Mouse (Mus musculus) urinary bladder, adult 18-20 months (tissue): ENCODE data around the gene Slc36a4.

Experiments used
- DNase-seq, 2 experiments: peaks; one replicate each; pipeline ENCODE4 v3.0.0; 2022; ENCODE audit warnings: low spot score in 2 of 2, mixed read lengths in 2 of 2

The Slc36a4 gene

DNA sequence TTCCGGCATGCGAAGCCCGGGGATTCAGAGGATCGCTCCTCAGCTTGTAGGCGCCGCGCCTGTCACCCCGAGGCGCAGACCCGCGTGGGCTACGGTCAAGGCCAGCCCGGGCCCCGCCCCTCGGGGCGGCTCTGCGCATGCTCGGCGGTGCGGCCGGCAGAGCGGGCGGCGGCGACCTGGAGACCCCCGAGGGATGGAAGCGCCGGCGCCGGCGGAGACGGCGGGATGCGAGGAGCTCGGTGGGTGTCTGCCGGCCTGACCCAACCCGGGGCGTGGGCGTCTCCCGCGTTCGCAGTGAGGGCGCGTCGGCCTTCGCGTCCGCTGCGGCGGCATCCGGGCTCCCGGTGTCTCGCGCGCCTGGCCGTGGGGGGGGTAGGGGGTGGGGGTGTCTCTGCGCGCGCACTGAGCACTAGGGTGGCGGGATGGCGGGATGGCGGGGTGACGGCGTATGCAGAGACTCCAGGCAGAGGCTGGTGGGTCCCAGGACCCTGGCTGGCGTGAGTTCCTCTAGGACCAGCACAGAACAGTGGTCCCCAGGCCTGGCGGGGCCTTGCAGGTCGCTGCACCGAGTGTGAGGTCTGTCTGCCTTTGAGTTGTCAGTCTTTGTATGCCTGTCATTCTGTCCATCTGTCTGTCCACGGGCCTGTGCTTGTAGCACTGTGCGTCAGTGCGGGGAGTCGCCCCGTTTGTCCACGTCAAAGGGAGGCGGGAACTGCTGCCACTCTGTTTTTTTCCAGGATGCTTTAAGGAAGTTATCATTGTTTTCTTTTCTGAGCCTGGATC lies at the start of gene Slc36a4:
Gene Slc36a4, plus strand, starts transcription at position 140 of the 783 bp plus-strand sequence.
- peak; percentile 70 to 73 for DNase-seq

DNA sequence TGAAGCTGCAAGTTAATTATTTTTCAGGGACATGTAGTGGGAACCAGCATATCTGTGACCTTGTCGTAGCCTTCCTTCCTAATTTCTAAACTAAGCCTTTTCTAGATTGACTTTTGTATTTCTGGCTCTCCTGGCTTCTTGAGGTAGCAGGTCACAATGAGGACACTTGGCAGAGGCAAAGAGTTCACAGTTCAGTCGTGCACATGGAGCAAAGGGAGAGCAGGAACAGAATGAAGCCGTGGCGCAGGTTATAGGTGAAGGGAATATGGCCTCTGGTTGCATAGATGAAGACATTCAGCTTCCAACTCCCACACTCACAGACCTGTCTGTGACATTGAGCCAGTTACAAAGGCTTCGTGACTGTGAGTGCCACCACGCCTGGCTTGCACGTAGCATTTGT lies 44.9 kb upstream of the Slc36a4 start:
- DNase-seq = no peak

DNA sequence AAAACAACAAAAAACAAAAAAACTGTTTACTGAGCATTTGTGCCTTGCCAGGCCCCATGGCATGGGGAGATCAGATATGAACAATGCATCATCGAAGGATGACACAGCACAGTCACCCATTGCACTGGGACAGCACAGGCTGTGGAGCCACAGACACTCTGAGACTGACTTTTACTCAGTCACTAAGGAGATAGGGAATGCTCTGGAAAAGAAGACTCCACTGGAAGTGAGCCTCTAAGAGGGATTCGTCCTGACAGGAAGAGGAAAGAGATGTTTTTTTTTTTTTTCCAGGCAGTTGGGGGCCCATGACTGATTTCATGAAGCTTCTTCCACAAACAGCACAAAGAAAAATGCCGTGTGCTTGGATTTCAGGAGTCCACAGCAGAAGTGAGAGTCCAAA lies 40.1 kb upstream of the Slc36a4 start:
- no peak for DNase-seq

DNA sequence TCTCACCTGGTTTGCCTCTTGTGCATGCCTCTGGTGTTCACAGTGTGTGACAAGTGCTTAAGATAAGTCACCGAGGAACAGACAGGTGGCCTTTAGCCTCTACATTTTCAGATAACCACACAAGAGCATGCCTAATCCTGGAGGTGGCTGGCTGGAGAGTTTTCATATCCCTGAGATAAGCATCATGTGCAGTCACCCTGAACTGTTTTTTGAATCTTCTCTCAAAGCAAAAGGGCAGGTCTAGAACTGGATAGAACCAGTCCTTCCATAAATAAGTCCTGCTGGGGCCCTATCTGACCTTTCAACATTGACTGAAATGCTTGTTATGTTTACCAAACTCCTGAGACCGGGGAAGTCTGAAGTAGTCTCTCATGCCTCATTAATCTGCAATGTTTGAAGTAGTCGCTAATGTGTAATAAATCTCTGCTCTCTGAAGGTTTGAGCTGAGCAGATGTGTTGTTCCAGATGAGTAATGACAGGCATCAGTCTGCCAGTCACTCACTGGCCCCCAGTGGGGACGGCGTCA lies 39.5 kb upstream of the Slc36a4 start:
- peak in 1 of 2 experiments; percentile 17 for DNase-seq

DNA sequence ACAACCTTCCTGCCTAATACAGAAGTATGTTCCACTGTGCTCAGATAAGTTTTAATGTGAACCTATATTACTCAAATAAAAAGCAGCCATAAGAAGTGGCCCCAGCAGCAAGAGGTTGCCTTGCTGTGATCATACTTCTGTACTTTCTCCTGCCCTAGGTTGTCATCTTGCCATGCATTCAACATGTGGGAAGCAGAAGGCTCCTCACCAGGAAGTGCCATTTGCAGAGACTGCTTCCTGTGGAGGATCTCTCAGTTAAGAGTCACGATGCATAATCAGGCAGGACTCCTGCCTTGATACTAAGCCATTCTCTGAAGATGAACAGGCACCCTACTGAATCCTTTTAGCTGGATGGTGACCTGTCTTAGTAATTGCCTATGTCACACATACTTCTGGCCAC lies 37.3 kb upstream of the Slc36a4 start:
- no peak for DNase-seq

DNA sequence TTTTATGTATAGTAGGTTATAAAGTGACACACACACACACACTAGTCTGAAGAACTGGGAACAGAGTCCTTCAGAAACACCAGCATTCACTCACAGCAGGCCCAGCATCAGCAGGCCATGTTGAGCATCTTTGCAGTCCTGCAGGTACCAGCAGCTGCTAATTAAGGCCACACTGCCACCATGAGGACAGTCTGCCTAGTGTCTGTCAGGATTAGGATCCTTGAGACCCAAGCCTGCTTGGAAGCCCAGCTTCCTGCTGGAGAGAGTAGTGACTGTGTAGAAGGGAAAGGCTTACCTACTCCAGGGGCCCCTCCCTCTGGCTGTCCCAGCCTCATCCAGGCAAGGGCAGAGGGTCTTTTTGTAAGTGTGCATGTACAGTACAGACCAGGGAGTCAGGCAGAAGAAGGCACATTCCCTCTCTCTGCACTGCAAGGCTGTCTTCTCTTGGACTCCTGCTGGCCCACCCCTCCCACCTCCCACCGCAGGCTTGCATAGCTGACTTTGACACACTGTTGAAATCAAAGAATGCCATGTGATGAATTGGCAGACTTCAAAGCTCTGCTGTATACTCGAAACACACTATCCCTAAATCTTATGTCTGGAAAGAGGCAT lies 27.6 kb upstream of the Slc36a4 start:
- peak; percentile 54 to 60 for DNase-seq

DNA sequence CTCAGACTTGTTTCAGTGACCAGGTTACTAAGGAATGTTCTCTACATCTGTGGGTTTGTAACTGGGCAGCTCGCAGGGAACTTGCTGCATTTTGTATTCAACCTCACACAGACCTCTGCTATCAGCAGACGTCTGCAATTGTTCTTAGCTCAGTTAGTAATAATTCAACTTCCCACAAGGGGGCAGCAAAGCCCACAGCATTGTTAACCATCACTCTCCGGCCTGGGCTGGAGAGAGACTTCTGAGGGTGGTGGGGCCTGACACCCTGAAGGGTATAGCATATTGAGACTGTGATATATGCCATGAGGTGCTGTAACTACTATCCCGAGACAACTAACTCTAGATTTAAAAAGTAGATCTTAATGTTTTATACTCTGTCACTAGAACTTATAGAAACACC lies 24.3 kb upstream of the Slc36a4 start:
- DNase-seq = peak; percentile 40 to 43

DNA sequence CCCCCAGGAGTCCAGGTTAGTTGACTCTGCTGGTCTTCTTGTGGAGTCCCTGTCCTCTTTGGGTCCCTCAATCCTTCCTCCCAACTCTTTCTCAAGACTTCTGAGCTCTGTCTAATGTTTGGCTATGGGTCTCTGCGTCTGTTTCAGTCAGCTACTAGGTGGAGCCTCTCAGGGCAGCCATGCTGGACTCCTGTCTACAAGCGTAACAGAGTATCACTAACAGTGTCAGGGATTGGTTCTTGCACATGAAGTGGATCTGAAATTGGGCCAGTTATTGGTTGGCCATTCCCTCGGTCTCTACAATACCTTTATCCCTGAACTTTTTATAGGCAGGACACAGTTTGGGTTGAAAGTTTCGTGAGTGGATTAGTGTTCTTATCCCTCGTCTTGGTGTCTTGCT lies 22.2 kb upstream of the Slc36a4 start:
- DNase-seq = no peak

DNA sequence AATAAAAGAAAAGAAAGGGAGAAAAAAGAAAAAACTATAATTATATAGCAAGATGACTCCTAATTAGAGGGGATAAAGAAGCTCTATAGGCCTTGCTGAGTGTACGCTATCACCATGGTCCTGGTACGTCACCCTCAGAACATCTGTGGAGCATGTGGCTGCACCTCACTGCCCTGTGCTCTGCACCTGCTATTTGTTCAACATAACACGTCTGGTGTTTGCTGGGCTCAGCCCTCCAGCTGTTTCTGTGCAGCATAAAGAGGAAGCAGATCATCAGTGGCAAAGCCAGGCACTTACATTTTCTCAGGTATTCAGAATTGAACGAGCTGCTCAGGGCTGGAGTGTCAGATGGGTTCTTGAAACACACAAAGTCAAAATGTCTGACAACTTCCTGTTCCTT lies 15.7 kb upstream of the Slc36a4 start:
- no peak for DNase-seq

DNA sequence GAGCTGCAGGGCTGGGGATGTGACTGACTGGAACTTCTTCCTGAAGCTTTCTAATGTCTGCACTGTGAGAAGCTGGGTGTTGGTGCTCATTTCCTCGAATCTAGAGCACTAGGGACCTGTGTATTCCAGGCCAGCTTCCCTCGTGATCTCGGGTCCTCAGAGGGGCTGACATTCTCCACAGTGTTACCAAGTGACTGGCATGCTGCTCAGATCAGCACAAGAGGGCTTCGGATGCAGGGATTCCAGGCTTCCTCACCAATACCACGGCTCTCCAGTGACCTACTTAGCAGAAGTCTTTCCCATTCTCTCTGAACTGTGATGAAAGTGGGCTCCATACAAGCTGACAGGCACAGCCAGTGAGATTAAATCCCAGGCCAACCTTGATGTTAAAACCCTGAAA lies 14.5 kb upstream of the Slc36a4 start:
- DNase-seq = no peak

DNA sequence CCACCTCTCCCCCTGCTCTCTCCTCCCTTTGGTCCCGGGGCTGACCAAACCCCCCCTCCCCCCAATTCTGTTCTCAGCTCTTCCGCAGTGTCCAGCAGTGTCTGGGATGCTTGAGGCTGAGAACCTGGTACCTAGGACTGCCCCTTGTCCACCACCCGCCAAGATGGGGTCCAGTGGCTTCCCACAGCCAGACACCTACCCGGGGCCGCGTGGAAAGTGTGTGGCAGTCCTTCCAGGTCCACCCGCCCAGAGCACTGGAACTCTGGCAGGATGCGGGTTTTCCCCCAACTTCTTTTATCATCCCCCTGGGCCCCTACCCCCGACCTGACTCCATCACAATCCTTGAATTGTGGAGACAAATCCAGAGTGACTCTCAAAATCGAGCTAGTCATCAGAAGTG lies 3.8 kb upstream of the Slc36a4 start:
- no peak for DNase-seq

DNA sequence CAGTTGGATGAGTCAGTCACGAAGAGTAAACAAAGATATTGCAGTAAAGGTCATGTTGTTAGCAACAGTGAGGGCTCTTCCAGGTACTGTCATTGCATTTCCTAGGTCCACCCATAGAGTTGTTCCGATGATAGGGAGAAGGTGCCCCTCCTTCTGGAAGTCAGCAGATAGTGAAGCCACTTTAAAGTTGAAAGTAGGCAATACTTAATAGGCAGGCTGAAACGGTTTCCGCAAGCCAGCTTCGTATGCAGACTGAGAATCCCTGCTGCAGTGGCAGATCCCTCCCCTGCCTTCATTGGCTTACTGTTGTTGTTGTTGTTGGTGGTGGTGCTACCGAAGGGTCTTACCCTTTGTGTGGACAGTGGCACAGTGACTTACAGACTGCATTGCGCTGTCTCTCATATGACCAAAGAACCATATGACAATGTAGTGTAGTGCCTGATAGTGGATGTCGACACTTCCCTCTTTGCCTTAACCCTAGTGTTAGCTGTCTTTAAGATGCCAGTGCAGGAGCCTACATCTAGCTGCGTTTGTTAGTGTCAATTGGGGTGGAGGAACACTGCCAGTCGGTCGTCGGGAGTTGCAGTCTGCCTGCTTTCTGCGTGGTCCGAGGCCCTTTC lies 449 bp upstream of the Slc36a4 start:
- DNase-seq = no peak

DNA sequence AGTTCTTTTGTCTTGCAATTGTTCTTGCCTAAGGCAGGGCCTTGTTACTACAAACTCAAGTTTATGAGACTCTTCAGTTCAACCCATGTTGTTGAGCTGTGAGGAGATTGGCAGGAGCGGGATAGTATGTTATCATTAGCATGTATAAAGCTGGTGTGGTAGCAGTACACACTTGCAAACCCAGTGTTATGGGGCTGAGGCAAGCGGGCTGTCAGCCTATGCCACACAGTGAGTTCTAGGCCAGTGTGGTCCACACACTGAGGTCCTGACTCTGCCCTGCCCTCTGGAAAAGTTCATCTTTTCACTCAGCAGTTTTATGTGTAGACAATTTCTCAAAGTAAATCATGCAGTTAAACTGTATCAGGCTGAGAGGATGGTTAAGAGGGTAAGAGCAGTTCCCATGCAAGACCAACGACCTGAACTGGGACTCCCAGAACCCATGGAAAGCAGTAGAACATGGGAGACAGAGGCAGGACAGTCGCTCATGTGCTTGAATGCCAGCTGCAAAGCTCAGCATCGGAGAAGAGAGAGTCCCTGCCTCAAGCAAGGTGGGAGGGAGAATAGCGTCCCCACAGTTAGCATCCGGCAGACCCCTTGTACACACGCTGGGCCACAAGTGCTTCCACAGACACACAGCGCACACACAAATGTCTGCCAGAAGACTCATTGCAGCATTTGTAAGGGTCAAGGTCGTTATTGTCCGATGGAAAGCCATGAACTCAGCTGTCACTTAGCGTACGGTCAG lies 1.5 kb downstream of the Slc36a4 start:
- DNase-seq = no peak

DNA sequence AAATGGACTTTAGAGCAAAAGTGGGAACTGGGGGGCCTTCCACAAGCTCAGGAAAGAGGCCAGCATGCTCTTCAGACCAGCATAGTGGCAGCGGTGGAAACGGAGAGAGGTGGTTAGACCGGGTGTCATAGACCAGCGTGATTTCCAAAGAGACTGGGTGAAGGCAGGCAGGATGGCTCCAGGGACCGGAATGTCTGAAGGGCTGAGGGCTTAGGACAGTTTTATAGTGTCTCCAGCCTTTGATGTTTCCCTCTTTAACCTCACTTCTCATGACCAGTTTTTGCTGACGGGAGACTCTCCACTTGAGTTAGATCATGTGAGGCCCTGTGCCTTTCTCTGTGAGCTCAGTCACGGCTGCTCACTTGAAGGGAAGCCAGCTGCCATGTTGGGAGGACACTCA lies 2.1 kb downstream of the Slc36a4 start:
- no peak for DNase-seq

DNA sequence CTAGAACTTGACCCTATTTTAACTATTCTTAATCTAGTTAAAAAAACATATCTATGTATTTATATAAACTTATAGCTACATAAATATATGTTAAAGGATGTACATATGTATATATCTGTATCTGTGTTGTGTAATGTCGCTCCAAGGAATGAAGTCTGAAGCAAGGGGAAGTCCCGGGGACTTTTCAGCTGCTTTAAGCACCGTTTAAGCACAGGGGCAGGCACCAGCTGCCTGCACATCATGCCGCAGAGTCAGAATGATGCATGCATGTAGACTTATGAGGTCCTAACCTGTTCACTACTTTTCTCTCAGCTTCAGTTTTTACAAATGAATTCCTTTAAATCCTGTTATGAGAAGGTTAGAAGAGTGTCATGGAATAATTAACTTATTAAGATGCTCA lies 5.3 kb downstream of the Slc36a4 start:
- DNase-seq = no peak

DNA sequence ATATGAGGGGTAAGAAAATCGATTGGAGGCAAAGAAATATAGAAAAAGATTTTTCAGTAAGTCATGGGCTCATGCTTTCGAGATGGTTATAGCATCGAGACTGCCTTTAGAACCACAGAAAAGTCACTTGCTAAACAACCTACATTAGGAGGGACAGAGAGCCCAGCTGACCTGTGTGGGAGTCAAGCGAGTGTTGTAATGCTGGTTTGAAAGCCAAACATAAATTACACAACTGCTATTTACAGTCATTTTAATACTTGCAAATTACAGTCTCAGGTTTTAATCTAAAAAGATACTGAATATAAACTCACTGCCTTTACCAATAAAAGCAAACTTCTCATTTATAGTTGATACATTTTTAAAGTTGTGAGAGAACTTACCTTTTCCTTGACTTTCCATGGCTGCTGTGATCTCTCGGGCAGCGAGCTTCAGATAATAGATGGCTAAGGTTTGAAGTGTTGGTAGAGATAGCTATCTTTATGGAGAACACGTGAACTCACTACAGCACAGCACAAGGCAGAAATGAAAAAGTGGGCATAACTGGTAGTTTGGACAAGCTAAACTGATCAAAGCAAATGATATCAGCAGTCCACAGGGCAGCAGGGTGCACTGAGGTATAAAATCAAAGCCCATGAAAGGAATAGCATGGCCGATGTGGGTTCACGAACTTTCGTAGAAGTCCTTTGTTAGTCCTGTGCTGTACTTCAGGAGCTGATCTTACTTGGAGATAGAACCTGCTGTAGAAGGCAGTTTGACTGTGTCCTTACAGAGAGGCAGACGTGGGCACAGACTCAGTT lies 5.9 kb downstream of the Slc36a4 start:
- DNase-seq = no peak

DNA sequence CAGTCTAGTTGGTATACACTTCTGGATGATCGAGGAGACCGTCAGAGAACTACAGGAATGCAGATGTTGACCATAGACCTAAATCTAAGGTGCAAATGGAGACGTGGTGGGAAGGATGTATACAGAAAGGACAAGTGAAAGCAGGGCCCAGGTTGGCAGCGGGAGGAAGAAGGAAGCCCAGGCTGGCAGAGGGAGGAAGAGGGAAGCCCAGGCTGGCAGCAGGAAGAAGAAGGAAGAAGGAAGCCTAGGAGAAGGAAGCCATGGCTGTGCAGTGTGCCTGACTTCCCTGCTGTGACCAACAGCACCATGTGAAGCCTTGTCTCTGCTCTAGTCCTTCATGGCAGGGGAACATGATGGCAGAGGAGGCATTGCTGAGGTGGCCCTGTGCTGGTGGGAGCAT lies 7.8 kb downstream of the Slc36a4 start:
- DNase-seq = no peak

DNA sequence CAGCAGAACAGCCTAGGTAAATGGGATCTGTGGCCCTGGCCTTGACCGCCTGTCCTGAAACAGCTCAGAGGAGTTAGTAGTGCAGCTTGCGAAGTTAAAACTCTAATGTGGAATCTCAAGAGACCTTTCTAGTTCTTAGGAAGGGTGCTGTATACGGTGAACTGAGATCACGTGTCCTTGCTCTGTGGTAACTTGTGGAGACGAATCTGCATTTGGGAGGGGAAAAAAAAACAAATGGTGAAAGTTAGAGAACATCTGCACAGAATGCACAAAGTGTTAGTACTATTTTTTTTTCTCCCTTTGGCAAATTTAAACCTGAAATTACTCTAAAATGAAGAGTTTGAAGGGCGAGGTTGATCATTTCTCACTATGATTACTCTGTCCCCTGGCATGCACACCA lies 8.8 kb downstream of the Slc36a4 start:
- DNase-seq = no peak

DNA sequence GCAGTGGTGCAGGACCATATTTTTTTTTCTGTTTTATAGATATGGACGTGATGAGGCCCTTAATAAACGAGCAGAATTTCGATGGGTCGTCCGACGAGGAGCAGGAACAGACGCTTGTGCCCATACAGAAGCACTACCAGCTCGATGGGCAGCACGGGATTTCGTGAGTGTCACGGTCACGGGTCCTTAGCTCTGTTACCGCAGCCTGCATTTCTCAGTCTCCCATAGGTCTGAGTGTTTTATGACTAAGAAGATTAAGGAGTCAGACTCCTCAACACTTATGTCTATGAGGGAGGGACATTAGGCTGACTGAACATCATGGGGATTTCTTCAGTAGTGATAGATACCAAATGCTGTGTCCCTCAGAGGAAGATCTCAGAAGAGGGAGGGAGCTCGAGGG lies 10.1 kb downstream of the Slc36a4 start:
- DNase-seq = no peak

DNA sequence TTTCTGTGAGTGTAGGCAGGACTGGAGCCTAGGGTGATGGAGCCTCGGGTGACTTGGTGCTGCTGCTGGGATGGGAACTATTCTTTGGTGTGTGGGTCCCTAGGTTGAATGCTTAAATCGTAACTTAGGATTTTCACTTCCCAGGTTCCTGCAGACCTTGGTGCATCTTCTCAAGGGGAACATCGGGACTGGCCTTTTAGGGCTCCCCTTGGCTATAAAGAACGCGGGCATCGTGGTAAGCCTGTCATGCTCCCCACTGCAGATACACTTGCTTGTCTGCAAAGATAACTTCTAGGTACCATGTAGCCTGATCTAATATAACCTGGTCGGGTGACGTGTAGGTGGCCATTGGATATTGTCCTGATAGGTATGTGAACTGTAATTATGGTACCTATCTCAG lies 11.0 kb downstream of the Slc36a4 start:
- DNase-seq = no peak

DNA sequence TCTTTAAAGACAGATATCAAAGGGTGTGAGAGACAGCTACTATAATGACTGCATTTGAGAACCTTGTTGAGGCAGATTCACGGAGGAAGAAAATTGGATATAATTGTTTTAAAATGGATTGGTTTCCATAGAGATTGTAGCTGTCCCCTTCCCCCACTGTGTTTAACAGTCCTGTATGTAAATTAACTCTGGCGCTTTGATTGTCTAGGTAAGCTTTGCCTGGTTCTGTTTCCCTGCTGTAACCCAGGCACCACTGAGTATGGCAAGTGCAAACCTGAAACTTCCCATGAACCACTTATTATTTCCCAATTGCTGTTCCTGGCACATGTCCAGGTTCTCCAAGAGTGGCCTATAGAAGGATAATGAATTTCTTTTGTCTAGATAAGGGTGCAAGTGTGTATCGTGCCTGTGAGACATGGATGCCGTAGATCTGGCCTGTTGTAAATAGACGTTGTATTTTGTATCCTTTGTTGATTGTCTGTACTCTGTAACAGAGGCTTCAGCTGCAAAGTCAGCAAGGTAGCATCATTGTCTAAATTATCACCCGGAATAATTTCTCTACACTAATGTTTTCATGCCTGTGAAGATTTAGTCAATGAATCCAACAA lies 11.8 kb downstream of the Slc36a4 start:
- no peak for DNase-seq
